Mouse (Mus musculus) frontal cortex, adult (tissue): ENCODE measurements around the gene Zfp106.

ENCODE experiments used
- ATAC-seq: cut with Nextera tagmentation; 2 replicates; pipeline ENCODE4 v1.9.2; 2017; ENCODE audit warnings: mild to moderate bottlenecking, moderate library complexity, mixed read lengths; ENCODE audit not compliant: low TSS enrichment

Gene Zfp106

DNA sequence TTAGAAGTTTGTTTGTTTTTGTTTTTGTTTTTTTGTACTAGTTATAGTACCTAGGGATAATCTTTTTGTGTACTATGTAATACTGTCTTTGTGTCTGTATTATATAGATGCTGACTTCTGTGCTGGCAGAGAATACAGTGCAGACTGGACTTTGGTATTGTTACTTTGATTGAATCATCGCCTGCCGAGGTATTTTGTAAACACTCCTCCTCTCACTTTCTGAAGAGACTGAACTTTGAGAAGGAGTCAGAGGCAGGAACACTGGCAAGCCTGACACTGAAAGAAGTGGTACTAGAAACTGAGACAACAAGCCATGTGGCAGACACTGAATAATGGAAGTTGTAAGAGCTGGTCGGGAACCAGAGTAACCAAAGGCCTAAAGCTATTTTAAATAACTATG is 6.8 kb downstream of the Zfp106 start:
- ATAC-seq, result no peak

DNA sequence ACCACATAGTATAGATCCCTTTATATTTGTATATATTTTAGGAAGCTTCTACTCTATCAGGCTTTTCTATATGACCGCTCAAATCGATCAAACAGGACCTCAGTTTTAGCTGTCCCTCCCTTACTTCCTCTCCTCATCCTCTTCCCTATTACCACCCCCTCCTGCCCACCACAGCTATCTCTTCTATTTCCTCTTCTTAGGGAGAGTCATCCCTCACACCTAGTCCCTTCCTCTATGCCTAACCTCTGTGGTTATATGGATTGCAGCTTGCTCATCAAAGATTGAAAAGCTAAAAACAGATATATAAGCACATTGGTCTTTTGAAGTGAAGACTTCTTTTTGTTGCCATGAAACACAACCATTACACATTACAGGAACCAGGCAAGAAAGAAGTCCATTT is 18.9 kb downstream of the Zfp106 start:
- no peak for ATAC-seq

DNA sequence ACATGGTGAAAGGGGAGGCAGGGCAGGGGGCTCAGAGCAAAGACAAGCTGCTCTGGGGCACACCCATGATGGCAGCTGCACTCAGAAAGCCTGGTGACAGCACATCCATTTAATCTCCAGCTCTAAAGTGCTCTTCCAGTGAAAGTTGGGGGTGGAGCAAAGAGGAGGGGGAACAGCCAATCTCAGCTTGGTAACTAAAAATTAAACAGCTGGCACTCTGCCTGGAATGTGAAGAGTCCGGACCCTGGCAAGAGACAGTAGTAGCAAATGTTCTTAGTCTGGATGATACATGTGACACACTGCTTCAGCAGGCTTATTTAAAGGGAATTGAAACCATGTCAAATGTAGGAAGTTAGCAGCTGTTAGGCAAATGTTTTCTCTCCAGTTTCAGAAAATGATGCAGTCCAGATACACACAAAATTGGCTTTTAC is 23.9 kb downstream of the Zfp106 start:
- ATAC-seq, result peak; percentile 98

DNA sequence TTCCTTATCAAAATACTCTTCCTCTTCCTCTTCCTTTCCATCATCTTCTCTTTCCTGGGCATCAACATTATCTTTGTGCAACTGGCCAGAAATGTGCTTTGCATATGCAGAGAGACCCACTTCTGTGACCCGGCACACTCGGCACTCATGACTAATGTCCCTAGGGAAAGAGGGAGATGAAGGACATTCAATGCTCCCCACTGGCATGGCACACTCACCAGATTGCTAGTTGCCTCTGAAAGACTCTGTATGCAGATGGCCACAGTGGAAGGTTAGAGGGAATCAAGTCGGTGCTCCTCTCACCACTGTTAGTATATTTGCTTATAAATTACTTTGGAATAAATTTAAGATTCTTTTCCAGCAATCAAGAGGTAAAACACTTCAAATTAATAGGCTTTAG is 24.3 kb downstream of the Zfp106 start:
- ATAC-seq, result no peak

DNA sequence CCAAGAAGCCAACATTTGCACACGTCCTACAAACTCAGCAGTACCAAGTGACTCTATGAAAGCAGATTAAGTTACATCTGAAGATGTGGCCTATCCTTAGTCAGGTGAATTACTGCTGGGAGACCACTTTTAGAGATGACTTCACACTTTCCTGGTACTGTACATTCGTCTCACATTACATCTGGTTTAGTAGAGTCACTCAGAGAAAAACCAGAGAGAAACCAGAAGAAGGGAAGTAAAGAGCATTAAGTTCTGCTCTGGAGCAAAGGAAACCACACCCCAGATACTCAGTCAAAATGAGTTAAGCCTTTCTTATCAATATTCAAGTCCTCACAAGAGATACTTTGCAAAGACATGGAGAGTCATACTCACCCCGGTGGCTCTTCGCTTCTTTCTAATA is 32.4 kb downstream of the Zfp106 start:
- ATAC-seq, result no peak

DNA sequence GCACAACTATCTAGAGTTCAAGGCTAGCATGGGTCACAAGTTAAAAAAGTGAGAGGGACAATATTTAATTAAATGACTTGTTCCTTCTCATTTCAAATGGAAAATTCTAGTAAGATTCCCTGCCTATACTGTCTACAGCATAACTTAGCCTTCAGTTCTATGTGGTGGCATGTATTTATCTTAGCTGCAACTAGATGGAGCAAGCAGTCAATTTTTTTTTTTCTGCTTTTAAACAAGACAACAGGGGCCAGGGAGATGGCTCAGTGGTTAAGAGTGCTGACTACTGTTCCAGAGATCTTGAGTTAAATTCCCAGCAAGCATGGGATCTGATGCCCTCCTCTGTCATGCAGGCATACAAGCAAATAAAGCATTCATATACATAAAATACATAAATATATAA is 34.1 kb downstream of the Zfp106 start:
- ATAC-seq, result no peak

DNA sequence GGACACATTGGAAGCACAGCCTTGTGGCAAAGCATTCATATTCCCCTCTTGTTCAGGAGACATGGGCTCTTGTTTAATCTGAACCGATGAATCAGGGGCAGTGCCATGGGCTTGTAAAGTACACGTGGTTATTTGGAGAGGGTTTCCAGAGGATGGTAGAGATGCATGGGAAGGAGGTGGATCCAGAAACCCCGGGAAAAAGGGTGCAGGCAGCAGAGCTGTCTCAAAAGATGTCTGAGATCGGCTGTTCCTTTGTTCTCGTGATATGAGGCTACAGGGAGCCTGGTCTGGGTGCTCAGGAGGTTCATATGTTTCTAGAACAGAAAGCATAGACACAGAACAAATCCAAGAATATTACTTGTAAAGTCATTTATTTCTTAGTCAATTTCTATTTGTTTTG is 36.9 kb downstream of the Zfp106 start:
- no peak for ATAC-seq

DNA sequence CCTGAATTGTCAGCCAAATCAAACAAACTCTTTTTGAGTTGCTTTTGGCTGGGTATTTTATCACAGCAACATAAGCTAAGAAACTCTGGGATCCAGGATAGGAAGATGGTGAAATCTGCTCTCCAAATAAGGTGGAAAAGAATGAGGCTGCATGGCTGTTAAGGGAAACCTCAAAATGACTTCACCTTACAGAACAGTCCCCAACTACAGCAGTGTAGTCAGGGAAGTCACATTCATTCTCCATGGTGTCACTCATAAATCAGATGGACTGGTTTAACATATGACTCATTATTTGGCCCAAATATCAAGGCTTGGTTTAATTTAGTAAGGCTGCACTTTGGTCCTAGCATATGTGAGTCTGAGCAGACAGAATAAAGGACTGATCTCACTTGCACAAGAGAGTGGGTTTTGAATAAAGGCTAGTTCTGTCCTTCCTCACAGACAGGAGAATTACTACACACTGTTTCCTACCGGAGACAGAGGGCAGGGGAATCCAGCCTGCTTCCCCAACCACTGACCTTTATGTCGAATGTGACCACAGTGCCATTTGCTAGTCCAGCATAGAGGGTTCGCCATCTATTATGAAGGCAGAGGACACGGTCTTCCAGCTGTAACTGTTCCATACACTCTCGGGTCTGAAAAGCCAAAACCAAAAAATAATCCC is 45.0 kb downstream of the Zfp106 start:
- ATAC-seq, result no peak

DNA sequence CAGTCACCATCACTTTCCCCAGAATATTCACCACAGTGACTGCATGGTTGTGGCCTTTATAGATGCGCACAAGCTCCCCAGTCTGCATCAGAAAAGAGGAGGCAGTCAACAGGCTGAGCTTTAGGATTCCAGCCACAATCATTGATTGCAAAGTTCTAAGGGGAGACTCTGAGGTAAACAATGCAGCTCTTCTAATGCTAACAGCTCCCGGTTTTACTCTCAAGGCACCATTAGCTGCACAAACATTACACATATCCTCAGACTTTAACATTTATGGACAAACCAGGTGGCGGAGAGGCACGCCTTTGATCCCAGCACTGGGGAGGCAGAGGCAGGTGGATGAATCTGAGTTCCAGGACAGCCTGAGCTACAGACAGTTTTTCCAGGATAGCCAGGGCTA is 49.5 kb downstream of the Zfp106 start:
- no peak for ATAC-seq

DNA sequence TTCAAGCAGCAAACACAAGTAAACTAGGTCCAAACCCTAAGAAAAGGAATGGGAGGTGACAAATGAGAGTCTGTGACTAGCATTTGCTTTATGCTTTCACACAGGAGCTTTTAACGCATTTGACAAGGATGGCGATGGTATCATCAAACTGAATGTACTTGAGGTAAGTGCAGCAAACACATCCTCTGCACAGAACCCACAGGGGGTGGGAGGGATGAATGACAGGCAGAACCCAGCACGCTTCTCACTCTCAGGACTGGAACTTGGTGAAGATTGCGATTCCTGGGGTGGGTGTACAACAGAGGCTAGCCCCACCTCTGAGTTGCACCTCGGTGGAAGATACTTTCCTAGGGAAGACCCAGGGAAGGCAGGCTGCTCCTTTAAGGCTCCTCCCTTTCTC is 59.7 kb downstream of the Zfp106 start:
- ATAC-seq, result peak; percentile 38; the same call in 1 of the 2 replicates

DNA sequence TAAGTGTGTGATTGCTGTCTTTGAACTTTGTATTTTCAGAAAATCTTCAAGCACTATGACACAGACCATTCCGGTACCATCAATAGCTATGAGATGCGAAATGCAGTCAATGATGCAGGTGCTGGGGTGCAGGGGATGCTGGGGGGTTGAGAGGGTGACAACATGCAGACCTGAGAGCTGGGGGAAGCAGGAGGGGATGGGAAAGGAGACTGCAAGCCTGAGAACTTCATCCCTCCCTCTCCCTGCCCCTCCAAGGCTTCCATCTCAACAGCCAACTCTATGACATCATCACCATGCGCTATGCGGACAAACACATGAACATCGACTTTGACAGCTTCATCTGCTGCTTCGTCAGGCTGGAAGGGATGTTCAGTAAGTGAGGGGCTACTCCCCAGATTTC is 60.5 kb downstream of the Zfp106 start:
- ATAC-seq, result no peak

DNA sequence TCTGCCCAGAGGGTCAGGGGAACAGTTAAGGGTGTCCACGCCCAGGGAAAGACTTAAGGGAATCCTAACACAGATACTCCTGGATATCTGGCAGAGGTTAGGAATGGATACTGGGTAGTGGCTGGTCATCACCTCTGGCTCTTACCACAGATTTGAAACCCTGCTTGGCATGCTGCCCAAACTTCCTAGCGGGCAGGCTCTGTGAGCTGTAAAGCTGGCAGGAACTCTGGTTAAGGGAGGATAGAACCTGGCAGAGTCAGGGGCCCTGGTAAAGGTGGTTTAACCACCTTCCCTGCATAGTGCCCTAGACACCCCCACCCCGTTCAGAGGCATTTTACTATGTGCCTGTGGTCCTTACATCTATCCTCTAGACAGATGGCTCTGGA is 61.0 kb downstream of the Zfp106 start:
- ATAC-seq, result no peak

DNA sequence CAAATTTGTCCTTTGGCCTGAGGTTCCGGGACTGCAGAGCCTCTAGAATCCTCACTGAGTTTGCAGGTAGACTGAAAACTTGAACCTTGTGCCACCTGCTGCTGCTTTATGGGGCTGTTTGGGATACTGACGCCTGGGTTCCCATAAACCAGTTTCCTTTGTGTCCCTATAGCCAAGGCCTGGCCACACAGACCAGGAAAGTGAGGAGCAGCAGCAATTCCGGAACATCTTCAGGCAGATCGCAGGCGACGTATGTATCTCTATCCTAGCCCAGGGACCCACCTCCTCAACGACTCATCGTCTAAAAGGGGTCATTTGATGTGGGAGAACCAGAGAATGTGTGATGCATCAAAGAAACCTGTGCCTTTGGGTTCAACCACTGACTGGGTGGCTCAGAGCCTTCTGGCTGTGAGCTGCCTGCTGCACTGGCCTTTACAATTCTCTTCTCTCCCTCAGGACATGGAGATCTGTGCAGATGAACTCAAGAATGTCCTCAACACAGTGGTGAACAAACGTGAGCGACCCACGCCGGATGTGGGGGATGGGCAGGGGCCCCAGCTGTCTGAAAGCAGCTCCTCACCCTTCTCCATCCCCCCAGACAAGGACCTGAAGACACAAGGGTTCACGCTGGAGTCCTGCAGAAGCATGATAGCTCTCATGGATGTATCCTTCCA is 61.6 kb downstream of the Zfp106 start:
- ATAC-seq, result no peak

DNA sequence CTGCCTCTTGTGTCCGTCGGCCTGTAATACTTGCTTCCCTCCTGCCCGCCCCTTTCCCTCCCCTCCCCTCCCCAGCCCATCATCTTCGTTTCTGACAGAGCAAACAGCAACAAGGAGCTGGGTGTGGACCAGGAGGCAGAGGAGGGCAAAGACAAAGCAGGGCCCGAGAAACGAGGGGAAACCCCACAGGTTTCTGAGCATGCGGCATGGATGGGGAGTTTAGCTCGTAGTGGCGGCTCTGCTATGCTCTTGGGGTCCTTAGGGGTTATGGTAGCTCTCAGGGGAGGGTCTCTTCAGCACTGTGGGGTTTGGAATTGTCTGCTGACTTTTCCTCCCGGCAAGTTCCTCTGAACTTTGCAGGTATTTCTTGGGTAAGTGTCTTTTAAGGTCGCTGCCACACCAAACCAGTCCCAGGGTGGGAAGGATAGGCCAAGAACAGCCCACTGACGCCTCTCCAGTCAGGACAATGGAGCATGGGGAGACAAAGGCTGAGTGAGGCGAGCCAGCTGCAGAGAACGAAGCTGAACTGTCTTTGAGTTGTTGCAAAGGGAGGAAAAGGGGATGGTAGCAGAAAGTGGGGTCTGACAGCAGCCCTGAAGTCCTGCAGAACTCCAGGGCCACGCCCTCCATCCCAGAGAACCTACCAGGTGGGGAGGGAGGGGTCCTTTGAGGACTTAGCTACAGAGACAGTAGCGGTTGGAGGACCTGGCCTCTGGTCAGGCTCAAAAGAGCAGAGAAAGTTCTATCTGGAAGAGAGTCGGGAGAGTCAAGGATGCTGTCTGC is 62.3 kb downstream of the Zfp106 start:
- ATAC-seq, result no peak

DNA sequence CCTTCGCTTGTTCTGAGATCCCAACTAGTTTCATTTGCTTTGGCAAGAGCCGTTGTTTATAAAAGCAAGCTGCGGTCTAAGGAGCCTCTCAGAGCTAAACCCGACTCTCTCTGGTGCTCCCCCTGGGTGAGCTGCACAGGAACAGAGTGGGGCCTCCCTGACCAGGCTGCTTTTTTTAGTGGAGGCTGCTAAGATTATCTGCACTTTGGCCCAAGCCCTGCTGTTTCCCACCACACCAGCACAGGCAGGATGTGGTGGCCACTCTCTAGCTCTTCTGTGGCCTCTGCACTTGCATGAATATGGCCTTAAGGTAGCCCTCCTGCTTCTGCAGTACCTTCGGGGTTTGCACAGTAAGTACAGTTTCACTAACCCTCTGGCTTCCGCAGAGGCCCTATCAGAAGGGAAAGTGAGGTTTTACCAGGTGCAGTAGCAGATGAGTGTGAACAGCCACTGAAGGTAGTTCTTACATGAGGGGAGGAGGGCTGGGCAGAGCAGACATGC is 63.6 kb downstream of the Zfp106 start:
- no peak for ATAC-seq

DNA sequence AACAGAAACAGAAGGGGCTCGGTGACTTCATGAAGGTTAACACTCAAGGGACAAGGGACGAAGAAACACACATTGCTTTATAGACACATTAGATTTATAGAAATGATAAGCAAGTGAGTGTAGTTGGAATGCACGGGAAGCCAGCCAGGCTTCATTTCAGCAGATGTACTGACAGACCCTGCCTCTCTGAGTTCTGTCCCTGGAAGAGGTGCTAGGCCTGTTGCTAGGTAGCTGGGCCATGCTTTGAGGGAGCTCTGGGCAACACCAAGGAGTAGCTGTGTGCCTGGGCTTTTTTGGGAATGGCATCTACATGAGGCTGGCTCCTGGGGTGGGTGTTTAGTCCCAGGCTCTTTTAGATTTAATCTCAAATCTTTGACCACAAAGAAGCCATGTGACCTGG is 67.1 kb downstream of the Zfp106 start:
- no peak for ATAC-seq

DNA sequence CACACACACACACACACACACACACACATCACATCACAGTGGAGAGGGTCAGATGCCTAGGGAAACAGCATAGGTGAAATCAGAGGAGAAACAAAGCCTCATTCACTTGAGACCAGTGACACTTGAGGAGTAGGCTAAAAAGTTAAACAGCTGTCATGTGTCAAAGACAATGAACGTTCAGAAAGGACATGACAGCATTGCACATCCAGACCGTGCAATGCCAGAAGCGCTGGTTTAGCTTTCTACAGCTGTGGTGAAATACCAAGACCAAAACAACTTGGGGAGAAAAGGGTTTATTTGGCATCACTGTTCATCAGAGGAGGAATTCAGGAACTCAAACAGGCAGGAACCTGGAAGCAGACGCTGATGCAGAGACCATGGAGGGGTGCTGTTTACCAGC is 70.4 kb downstream of the Zfp106 start:
- ATAC-seq, result no peak

DNA sequence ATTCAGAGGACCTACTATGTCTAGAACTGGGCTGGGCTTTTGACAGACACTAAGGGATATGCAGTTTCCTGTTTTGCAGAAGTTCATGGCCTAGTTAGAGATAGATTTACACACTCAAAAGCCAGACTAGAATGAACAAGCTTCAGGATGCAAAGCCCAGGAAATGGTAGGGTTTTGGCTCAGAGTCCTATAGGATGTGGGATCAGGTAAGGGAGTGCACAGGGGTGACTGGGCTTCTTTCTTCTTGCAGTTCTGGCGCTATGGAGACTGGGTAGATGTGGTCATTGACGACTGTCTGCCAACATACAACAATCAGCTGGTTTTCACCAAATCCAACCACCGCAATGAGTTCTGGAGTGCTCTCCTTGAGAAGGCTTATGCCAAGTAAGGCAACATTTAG is 79.4 kb downstream of the Zfp106 start:
- no peak for ATAC-seq

DNA sequence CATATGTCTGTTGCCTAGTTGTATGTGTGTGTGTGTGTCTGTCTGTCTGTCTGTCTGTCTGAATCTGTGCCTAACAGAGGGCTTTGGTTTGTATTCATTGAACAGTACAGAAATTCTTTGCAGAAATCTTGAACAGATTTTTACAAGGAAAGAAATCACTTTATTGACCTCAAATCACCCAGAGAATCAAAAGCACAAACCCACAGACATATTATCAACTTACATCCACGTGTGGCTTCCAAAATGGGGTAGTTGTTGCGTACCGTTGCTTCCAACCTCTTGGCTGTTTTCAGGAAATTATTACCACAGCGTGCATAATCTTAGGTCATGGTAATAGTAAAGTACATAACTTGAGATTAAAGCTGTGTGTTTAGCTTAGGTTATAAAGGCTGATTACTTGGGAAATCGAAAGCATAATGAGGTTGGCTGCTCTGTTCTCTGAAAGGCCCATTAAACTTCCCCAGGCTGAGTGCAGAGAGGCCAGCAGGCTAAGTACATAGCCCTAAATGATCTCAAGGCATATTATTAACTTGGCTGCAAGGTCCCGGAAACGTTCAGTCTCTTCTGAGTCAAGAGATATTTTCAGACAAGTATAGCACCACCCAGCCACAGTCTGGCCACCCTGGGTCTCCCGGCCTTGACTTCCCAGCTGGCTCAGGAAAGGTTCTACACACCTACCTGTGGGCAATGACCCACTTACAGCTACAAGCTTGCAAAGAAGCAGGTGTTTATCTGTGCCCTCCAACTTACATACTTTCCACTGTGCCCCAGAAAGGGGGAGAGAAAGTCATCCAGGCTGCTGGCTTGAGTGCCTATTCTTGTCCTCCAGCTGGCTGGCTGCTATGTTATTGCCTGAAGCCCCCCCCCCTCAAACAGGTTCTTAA is 80.9 kb downstream of the Zfp106 start:
- ATAC-seq, result no peak

DNA sequence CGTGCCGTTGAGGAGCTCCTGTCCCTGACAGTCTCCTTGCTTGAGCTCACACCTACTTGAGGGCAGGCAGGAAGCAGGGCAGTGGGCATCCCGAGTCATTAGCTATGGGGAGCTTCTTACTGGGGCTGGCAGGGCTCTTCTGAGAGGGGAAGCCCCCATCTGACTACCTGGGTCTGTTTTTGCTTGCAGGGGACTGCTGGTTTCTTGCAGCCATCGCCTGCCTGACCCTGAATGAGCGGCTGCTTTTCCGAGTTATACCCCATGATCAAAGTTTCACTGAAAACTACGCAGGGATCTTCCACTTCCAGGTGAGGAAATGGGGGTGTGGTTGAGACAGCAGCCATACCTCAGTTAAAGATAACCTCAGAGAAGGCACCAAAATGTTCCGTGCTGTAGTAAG is 81.7 kb downstream of the Zfp106 start:
- no peak for ATAC-seq

DNA sequence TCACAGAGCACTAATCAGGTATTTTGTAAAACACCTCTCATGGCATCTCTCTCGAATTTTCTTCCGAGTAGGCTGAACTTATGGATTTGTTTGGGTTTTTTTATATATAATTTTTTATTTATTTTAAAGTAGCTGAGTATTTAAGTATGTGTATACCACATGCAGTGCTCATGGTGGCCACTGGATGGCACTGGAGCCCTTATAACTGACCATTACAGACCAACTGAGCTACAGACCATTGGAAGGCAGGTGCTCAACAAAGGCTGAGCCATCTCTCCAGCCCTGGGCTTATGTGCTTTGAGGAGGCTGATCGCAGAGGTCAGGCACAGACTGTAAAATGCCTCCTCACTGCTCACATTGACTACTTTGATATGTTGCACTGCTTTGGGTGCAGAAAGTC is 85.0 kb downstream of the Zfp106 start:
- no peak for ATAC-seq
